Mouse (Mus musculus) brain, embryonic 14.5 days (tissue): Measurements from ENCODE around the gene Ptprt.

ENCODE experiments used
- CTCF ChIP-seq: fragments of 200-500 bp; IDR thresholded peaks from 2 replicates; pipeline ENCODE4 v1.5.1; 2012; ENCODE audit warnings: inconsistent platforms, mild to moderate bottlenecking, moderate library complexity, borderline replicate concordance; ENCODE audit not compliant: insufficient read depth, insufficient read length; ENCODE audit errors: extremely low read depth
- POLR2A ChIP-seq: fragments of 200-500 bp; IDR thresholded peaks from 2 replicates; pipeline ENCODE4 v1.6.1; 2012; ENCODE audit warnings: mild to moderate bottlenecking, inconsistent platforms, borderline replicate concordance; ENCODE audit not compliant: poor library complexity, insufficient read depth, insufficient read length, severe bottlenecking; ENCODE audit errors: extremely low read depth

DNA sequence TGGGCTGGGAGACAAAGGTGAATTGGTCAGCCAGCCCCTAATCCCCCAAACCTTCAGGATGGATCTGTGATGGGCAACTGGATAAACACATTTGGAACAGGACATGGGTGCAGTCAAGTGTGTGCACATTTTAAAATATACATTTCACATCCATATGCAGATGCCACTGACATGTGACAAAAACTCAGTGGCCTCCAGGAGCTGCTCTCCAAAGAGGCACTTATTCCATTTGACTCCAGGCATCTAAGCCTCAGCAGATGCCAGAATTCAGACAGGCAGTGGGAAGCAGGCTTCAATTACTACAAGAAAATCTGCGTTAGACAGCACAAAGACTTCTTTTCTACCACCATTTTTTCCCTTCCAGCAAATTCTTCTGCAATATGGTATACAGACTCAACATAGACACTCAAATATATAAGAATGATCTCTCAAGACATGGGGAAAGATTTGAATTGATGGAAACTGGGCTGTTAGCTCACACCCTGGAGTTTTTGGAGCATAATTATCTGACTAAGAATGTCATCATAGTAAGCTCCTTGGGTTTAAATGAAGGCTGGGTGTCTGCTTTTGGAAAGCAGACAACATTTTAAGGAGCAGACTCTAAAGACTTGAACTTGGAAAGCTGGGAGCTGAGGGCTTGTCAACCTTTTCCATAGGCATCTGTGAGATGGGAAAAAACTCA is 580.1 kb downstream of the Ptprt start:
- TF ChIP-seq CTCF (no peak), POLR2A (no peak)
